Mouse (Mus musculus): Measurements from ENCODE around the gene Dntt. TPM values are rescaled to one million over a fixed set of nuclear protein-coding genes. Genes with fewer than 3 reads are reported as not detected.

Gene Dntt
- total and polyA plus RNA-seq, 3 experiments: 0.12 TPM; not detected in 2

- Histone ChIP-seq H3K79me2 (replicated peaks; ENCODE audit: control insufficient read depth, insufficient read depth, low read length) (no peaks in the 10 kb centered on the region), H3K27ac (no peak overlapping the region), H3K4me3 (no peak overlapping the region), H3K4me1 (ENCODE audit: control insufficient read depth, insufficient read depth, low read length) (no peaks in the 10 kb centered on the region; the same call in 1 of the 2 replicates), H3K9ac (ENCODE audit: low read depth, low read length) (no peak overlapping the region), H3K36me3 (ENCODE audit: control insufficient read depth, insufficient read depth, low read length) (no peaks in the 10 kb centered on the region), H3K27me3 (ENCODE audit: control insufficient read depth, insufficient read depth, low read length) (no peaks in the 10 kb centered on the region)
- WGBS: 48% methylated on average over 7 of the region's 7 CpGs
- TF ChIP-seq EP300 (IDR thresholded peaks at IDR 0.05; ENCODE audit: insufficient read depth, low read depth, low read length): no peak
- no peak for TF ChIP-seq CTCF (IDR thresholded peaks at IDR 0.05)
- no peak for TF ChIP-seq POLR2A (IDR thresholded peaks at IDR 0.05; ENCODE audit: insufficient read depth, low read depth, low read length)
- no peak for DNase-seq
- intact Hi-C loops (cut with DNase I): loop anchor here (5.0 kb wide), 1 partner anchor 99 kb away; the partner anchor contains the start of gene Tll2
Observed at GRCm38 (mm10) chr19:41108666-41109065, 79.6 kb downstream of the Dntt start.

Other genes with a start within 250 kb of the Dntt start
- gene Ccnj, start 198.0 kb upstream of the Dntt start, total RNA-seq (2021): 1 to 10 TPM; 4.3 to 4.9 TPM
- 4.2 and 7.0 TPM in 2 replicates for gene Ccnj, start 198.0 kb upstream of the Dntt start, polyA plus RNA-seq (2012; rRNA removed)
- 1 to 10 TPM; 5.7 to 7.5 TPM for gene Zfp518a, start 134.6 kb upstream of the Dntt start, total RNA-seq (2021)
- 1.4 and 1.9 TPM in 2 replicates for gene Zfp518a, start 134.6 kb upstream of the Dntt start, polyA plus RNA-seq (2012; rRNA removed)
- gene Blnk, start 34.7 kb upstream of the Dntt start, total RNA-seq (2021): 1 to 10 TPM; 1.2 to 1.7 TPM
- gene Blnk, start 34.7 kb upstream of the Dntt start, polyA plus RNA-seq (2012; rRNA removed): 1.9 and 3.6 TPM in 2 replicates
- not detected for gene Opalin, start 47.8 kb downstream of the Dntt start, total RNA-seq (2021)
- not detected in 2 replicates for gene Opalin, start 47.8 kb downstream of the Dntt start, polyA plus RNA-seq (2012; rRNA removed)
- gene Tll2, start 177.6 kb downstream of the Dntt start, total RNA-seq (2021): under 1 TPM; 0.29 to 0.41 TPM
- gene Tll2, start 177.6 kb downstream of the Dntt start, polyA plus RNA-seq (2012; rRNA removed): 0.49 and 0.82 TPM in 2 replicates
- gene Tm9sf3, start 234.7 kb downstream of the Dntt start, total RNA-seq (2021): 10 to 100 TPM; 69.7 to 72.7 TPM
- 27.7 and 62.3 TPM in 2 replicates for gene Tm9sf3, start 234.7 kb downstream of the Dntt start, polyA plus RNA-seq (2012; rRNA removed)